Mouse (Mus musculus): ENCODE measurements around the gene Tnc. TPM values are rescaled to one million over a fixed set of nuclear protein-coding genes. Genes with fewer than 3 reads are reported as not detected.
A peak's percentile ranks its signal among the peaks of the same experiment; 100 is the strongest.

Gene Tnc
- total and polyA plus RNA-seq, 2 experiments from 2014 or later, result 37.7 to 166 TPM

- Histone ChIP-seq H3K9me3 (ENCODE audit: low read length) (no peaks in the 10 kb centered on the region), H3K4me3 (ENCODE audit: low read length) (no peak overlapping the region), H3K27me3 (ENCODE audit: insufficient read depth, low read length) (no peaks in the 10 kb centered on the region), H3K27ac (no peak overlapping the region), H3K9ac (replicated peaks; ENCODE audit: low read length) (no peak overlapping the region), H3K4me1 (ENCODE audit: insufficient read depth, low read length) (0 out of 2 replicates have a peak, but pooled peaks cover 4% of the 10 kb centered on the region), H3K4me2 (ENCODE audit: low read depth, low read length) (no peak overlapping the region), H3K36me3 (ENCODE audit: insufficient read depth, low read length) (no peaks in the 10 kb centered on the region)
- no peak for ATAC-seq
- TF ChIP-seq CTCF (IDR thresholded peaks at IDR 0.05; ENCODE audit: low read depth), result no peak
- no peak for DNase-seq (ENCODE audit: low spot score)
- 88% methylated on average over 1 of the region's 1 CpGs for WGBS
These were observed 36.9 kb downstream of the Tnc start for GRCm38 (mm10) chr4:64009936-64010335.

- H3K27ac ChIP-seq, result no peak overlapping the region
- no peak overlapping the region for H3K4me2 ChIP-seq (ENCODE audit: low read depth, low read length)
- H3K9me3 ChIP-seq (ENCODE audit: low read length), result no peaks in the 10 kb centered on the region
- no peak overlapping the region for H3K4me3 ChIP-seq (ENCODE audit: low read length)
- DNase-seq (ENCODE audit: low spot score) (no peak), ATAC-seq (no peak)
- H3K27me3 ChIP-seq (ENCODE audit: insufficient read depth, low read length), result no peaks in the 10 kb centered on the region
- H3K36me3 ChIP-seq (ENCODE audit: insufficient read depth, low read length), result no peaks in the 10 kb centered on the region
- no peak overlapping the region for H3K9ac ChIP-seq (replicated peaks; ENCODE audit: low read length)
- H3K4me1 ChIP-seq (ENCODE audit: insufficient read depth, low read length), result no peaks in the 10 kb centered on the region
- 74% methylated on average over 4 of the region's 4 CpGs for WGBS
- no peak for TF ChIP-seq CTCF (IDR thresholded peaks at IDR 0.05; ENCODE audit: low read depth)
These were observed 41.6 kb downstream of the Tnc start for GRCm38 (mm10) chr4:64005198-64005597.

GRCm38 (mm10) chr4:64003677-64004076 is 43.1 kb downstream of the Tnc start:
- Histone ChIP-seq H3K27ac (no peak overlapping the region), H3K9me3 (ENCODE audit: low read length) (no peaks in the 10 kb centered on the region), H3K4me3 (ENCODE audit: low read length) (no peak overlapping the region), H3K4me1 (ENCODE audit: insufficient read depth, low read length) (no peaks in the 10 kb centered on the region), H3K27me3 (ENCODE audit: insufficient read depth, low read length) (no peaks in the 10 kb centered on the region), H3K36me3 (ENCODE audit: insufficient read depth, low read length) (no peaks in the 10 kb centered on the region), H3K9ac (replicated peaks; ENCODE audit: low read length) (no peak overlapping the region), H3K4me2 (ENCODE audit: low read depth, low read length) (no peak overlapping the region)
- TF ChIP-seq CTCF (IDR thresholded peaks at IDR 0.05; ENCODE audit: low read depth), result no peak
- ATAC-seq (no peak), DNase-seq (ENCODE audit: low spot score) (no peak)
- WGBS, result 15% methylated on average over 3 of the region's 3 CpGs

GRCm38 (mm10) chr4:64002168-64002567 is 44.6 kb downstream of the Tnc start:
- Histone ChIP-seq H3K36me3 (ENCODE audit: insufficient read depth, low read length) (no peaks in the 10 kb centered on the region), H3K4me2 (ENCODE audit: low read depth, low read length) (no peak overlapping the region), H3K27me3 (ENCODE audit: insufficient read depth, low read length) (no peaks in the 10 kb centered on the region), H3K9ac (replicated peaks; ENCODE audit: low read length) (no peak overlapping the region), H3K9me3 (ENCODE audit: low read length) (no peaks in the 10 kb centered on the region), H3K4me3 (ENCODE audit: low read length) (no peak overlapping the region), H3K4me1 (ENCODE audit: insufficient read depth, low read length) (no peaks in the 10 kb centered on the region), H3K27ac (peak overlapping the region; percentile 36; the same call in 1 of the 2 replicates)
- no peak for TF ChIP-seq CTCF (IDR thresholded peaks at IDR 0.05; ENCODE audit: low read depth)
- DNase-seq (ENCODE audit: low spot score), result no peak
- ATAC-seq, result no peak
- WGBS, result 40% methylated on average over 2 of the region's 2 CpGs

GRCm38 (mm10) chr4:64000788-64001187 is 46.0 kb downstream of the Tnc start:
- no peaks in the 10 kb centered on the region for H3K9me3 ChIP-seq (ENCODE audit: low read length)
- DNase-seq (ENCODE audit: low spot score), result no peak
- no peak for ATAC-seq
- H3K27ac ChIP-seq, result no peak overlapping the region
- 86% methylated on average over 3 of the region's 3 CpGs for WGBS
- no peak overlapping the region for H3K4me3 ChIP-seq (ENCODE audit: low read length)
- no peaks in the 10 kb centered on the region for H3K36me3 ChIP-seq (ENCODE audit: insufficient read depth, low read length)
- no peak overlapping the region for H3K9ac ChIP-seq (replicated peaks; ENCODE audit: low read length)
- H3K4me1 ChIP-seq (ENCODE audit: insufficient read depth, low read length), result no peaks in the 10 kb centered on the region
- H3K4me2 ChIP-seq (ENCODE audit: low read depth, low read length), result no peak overlapping the region
- H3K27me3 ChIP-seq (ENCODE audit: insufficient read depth, low read length), result no peaks in the 10 kb centered on the region
- TF ChIP-seq CTCF (IDR thresholded peaks at IDR 0.05; ENCODE audit: low read depth), result no peak

GRCm38 (mm10) chr4:64000293-64000692 is 46.5 kb downstream of the Tnc start:
- Histone ChIP-seq H3K27me3 (ENCODE audit: insufficient read depth, low read length) (no peaks in the 10 kb centered on the region), H3K9ac (replicated peaks; ENCODE audit: low read length) (no peak overlapping the region), H3K36me3 (ENCODE audit: insufficient read depth, low read length) (no peaks in the 10 kb centered on the region), H3K4me1 (ENCODE audit: insufficient read depth, low read length) (no peaks in the 10 kb centered on the region), H3K4me2 (ENCODE audit: low read depth, low read length) (no peak overlapping the region), H3K27ac (no peak overlapping the region), H3K4me3 (ENCODE audit: low read length) (no peak overlapping the region), H3K9me3 (ENCODE audit: low read length) (no peaks in the 10 kb centered on the region)
- no peak for TF ChIP-seq CTCF (IDR thresholded peaks at IDR 0.05; ENCODE audit: low read depth)
- no peak for DNase-seq (ENCODE audit: low spot score)
- no peak for ATAC-seq
- WGBS, result 96% methylated on average over 4 of the region's 4 CpGs

GRCm38 (mm10) chr4:63993462-63994113 is 53.2 kb downstream of the Tnc start:
- no peaks in the 10 kb centered on the region for H3K4me1 ChIP-seq (ENCODE audit: insufficient read depth, low read length)
- H3K4me3 ChIP-seq (ENCODE audit: low read length), result no peak overlapping the region
- ATAC-seq, result no peak
- whole genome bisulfite sequencing, result 32% methylated on average over 2 of the region's 2 CpGs
- no peak for DNase-seq (ENCODE audit: low spot score)
- no peak overlapping the region for H3K4me2 ChIP-seq (ENCODE audit: low read depth, low read length)
- no peak for TF ChIP-seq CTCF (IDR thresholded peaks at IDR 0.05; ENCODE audit: low read depth)
- no peak overlapping the region for H3K27ac ChIP-seq
- no peaks in the 10 kb centered on the region for H3K9me3 ChIP-seq (ENCODE audit: low read length)
- no peaks in the 10 kb centered on the region for H3K27me3 ChIP-seq (ENCODE audit: insufficient read depth, low read length)
- no peaks in the 10 kb centered on the region for H3K36me3 ChIP-seq (ENCODE audit: insufficient read depth, low read length)
- H3K9ac ChIP-seq (replicated peaks; ENCODE audit: low read length), result no peak overlapping the region
